Mouse (Mus musculus) adrenal gland, adult 18-20 months (tissue): ENCODE data around the gene Mctp2. TPM values are rescaled to one million over a fixed set of nuclear protein-coding genes. Genes with fewer than 3 reads are reported as not detected.

ENCODE experiments used
- DNase-seq, 2 experiments: peaks; one replicate each; pipeline ENCODE4 v3.0.0; 2021 to 2022; ENCODE audit warnings: low spot score in 2 of 2
- long read RNA-seq, 2 experiments: library from polyadenylated mRNA; stranded (forward); transcript quantifications; one replicate each; pipeline ENCODE4 v2.0.0; 2021
- total RNA-seq, 2 experiments: library from RNA; stranded (reverse); gene quantifications; 1 replicate in 1 of 2; 2 replicates in 1 of 2; pipeline ENCODE4 v1.2.3; 2021

Mctp2 gene
- 1 to 10 TPM; 2.5 to 2.6 TPM for total RNA-seq
- long read RNA-seq, experiment 1, partial matches to known transcripts = 0 of 1 reads
- long read RNA-seq, experiment 1, other reads (novel, unspliced or antisense) = 1 of 1 reads
- long read RNA-seq, experiment 2 = 0 reads

DNA sequence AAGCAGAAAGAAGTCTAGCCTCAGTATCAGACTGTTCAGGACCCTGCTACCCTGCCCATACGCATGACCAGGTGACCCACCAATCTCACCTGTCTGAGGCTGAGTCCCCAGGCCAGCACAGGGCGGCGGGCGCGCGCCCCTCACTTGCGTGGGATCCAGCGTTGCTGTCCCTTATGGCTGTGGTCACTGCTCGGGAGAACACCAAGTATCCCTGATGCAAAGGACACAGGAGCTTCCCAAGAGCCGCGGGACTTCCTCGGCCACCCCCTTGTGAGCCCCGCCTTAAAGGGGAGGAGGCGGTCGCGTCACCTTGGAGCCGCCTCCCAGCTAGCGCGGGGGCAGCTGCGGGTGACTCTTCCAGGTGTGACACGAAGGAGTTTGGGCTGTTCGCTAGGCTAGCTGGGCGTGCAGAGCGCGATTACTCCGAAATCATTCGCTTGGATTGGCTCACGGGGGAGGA, at the start of gene Mctp2:
Gene Mctp2, minus strand, starts transcription at position 227 of the 460 bp plus-strand sequence.
- DNase-seq = peak; percentile 18 to 42

DNA sequence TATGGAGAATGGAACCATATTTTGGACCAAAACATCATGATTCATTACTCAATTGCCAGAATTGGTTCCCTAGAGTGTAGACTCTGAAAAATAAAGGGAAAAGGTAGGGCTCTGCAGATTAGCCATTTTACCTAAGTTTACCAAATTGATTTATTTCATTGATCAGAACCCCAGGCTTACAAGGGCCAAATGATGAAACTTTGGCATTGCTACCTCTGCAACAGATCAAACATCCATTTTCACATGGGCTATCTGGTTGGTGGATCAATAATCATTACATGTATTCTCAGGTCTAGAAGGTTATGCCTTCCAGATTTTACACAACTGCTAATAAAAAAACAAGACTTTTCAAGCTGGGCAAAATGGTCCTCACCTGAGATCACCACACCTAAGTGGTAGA, 39.5 kb upstream of the Mctp2 start:
- DNase-seq = no peak

DNA sequence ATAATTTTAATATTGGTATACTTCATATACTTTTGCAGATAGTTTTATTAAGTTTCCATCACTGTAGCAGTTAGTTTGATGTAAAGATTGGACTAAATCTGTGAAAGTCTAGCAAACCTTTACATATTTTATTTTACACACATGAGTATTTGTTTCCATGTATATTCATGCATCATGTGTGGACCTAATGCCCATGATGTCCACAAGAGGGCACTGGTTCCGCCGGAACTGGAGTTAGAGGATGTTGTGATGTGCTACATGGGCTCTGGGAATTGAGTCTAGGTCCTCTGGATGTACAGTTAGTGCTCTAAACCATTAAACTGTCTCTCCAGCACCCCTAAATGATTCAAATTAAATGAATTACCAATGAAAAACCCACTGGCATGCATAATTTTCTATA, 37.3 kb upstream of the Mctp2 start:
- no peak for DNase-seq

DNA sequence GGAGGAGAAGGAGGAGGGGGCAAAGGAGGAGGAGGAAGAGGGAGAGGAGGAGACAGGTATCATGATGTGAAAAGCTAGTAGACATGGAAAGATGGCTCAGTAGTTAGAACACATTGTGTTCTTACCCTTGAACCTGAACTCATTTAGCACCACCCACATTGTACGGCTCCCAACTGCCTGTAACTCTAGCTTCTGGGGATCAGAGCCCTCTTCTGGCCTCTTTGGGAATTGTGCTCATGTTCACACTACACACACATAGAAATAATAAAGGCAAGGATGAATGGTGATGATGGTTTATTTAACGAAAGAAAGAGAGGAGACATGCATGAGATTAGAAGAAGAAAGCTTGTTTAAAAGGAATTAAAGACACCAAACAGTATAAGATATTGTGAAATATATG, 36.4 kb upstream of the Mctp2 start:
- no peak for DNase-seq

DNA sequence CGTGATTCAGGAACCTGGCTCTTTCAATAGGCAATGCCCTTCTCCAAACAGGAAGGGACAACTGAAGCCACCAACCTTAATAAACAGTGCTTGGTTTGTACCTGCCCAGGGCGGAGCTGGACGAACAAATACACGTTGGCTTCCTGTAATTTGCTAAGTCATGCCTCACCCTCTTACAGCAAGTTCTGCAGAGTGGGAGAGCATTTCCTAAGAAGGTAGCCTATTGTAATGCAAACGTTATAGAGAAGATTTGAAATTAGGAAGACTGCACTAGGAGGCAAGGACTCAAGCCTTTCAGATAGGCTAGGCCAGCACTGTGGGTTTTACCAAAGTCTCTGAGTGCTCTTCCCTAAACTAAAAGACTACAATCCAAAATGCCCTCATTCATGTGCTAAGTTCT, 19.6 kb upstream of the Mctp2 start:
- no peak for DNase-seq

DNA sequence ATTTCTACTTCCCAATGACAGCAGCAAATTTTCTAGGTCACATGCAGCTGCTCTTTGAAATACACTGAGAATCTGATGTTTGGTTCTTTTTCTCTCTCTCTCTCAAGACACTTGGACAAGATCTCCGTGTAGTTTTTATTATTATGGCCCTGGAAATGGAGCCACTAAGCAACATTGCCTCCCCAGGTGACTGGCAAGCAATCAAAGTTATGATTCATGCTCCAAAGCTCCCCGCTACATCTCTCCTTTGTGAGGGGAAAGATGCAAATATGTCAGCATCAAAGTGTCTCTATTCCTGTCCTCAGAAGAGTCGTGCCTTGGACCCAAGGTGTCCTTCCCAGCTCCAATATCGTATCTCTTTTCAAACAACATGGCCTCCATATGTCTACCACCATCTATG, 14.5 kb upstream of the Mctp2 start:
- no peak for DNase-seq

DNA sequence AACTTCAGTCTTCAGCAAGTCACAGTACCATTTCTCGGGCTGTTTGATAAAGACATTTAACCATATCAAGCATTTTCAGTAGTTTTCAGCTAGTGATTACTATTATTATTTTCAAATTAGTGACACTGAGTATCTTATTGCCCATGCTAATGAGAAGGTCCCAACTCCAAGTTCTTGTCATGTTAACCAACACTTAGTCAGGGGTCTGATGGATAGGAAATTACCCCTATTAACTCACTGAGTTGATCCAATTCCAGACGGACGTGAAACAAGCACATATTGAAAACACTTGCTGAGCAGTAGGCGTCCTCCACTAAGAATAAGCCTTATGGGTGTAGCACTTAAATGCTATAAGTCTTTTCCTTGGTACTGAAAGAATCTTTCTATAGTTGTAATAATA, 14.0 kb upstream of the Mctp2 start:
- DNase-seq = no peak

DNA sequence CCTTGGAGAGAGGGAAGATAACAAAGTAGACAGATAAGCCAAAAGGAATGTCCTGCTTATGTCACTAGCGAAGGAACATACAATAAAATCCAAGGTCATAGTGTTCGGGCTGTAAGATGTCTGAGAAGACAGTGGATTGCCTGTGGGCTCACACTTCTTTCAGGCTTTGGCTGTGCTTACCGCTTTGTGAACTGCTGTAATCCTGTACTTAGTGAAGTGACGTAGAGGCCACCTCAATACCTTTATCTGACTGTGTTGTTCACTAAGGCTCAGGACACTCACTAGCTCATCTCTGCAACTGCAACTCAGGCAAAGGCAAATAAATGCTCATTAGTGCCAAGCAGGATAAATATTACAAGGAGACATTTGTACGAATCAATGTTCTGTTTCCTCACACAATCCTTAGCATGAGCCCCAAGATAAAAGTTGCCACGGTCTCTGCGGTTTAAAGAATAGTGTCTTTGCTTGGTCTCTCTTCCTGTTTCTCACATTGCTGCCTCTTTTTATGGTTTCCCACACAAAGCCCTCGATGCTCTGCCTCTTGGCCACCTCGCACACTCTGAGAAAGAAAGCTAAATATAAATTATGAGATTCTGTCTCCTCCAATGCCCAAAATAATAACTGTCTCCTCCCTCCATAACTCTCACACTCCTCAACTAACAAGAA, 8.1 kb upstream of the Mctp2 start:
- DNase-seq = no peak

DNA sequence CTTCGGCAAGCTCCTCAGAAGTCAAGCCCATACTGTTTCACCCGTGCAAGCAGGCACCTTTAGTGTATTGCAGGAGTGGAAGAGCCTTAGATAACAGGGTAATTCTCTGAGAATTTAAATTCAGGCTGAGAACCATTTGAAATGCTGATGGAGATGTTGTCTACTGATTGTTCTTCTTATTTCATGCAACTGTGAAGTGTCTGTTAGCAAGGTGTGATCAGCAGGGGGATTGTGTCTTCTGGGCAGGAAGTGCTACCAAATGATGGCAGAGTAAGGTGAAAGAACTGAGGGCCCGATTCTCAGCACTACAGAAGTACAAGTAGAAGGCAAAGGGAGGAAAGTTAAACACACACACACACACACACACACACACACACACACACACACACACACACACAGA, 7.5 kb upstream of the Mctp2 start:
- DNase-seq = no peak

DNA sequence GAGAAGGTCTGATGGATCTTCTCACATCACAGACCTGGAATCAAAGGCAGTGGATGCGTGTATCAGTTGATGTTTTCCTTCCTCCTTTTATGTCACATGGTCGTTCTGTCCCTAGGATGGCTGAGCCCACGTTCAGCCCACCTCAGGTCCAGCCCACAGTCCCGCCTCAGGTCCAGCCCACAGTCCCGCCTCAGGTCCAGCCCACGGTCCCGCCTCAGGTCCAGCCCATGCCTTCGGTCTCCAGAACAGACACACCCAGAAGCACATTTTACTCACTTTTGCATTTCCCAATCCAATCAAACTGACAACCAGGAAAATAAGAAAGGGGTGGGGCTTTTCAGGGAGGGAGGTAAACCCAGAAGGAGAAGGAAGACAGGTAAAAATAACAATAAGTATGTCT, 5.2 kb upstream of the Mctp2 start:
- no peak for DNase-seq

DNA sequence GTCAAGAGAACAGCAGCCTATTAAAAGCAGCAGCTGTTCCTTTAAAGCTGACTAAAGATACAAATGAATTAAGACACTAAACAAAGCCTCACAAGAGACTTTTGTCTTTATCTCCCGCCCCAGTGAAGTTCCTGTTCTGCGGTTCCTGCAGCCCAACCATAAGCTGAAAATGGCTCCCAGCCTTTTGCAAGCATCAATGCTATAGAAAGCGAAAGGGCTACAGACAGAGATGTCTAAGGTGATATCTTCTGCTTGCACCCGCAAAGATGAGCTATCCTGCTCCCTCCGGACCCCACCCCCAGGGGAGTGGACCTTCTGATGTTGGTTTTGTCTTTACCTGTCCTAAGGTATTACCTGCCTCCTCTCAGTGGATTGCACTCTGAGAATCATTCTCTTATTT, 1.7 kb upstream of the Mctp2 start:
- no peak for DNase-seq

DNA sequence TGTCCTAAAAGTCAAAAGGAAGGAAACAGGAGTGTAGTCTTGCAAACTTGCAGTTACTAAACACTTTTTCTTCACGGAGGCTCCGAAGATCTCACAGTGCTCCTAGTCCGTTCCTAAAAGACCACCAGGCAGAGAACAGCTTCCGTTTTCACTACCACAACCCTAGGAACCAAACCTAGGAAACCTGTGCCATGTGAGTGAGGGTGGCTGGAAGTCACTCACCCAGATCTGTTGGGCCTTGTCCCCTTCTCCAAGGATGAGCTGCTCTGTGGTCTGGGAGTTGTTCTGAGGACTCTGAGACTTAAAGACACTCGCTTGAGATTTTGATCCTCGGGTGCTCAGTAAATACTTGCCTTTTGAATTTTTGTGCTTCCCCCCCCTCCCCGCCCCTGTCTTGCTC, 439 bp upstream of the Mctp2 start:
- no peak for DNase-seq

DNA sequence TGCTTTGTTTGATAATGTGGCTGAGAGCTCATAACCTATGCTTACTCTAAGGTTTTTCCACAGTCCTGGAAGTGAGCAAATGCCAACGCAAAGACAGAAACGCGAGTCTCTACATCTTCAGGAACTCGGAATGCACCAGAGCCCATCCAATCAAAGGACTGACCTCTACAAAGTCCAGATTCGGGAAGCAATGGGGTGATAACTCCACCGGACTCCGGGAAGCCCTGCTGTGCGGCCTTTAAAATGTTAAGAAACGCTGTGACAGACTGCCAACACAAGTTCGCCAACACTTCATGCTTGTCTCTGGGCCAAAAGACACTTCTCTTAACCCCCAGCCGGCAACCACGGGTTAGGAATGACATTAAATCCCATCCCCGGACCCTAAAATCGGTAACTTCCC, 437 bp downstream of the Mctp2 start:
- no peak for DNase-seq

DNA sequence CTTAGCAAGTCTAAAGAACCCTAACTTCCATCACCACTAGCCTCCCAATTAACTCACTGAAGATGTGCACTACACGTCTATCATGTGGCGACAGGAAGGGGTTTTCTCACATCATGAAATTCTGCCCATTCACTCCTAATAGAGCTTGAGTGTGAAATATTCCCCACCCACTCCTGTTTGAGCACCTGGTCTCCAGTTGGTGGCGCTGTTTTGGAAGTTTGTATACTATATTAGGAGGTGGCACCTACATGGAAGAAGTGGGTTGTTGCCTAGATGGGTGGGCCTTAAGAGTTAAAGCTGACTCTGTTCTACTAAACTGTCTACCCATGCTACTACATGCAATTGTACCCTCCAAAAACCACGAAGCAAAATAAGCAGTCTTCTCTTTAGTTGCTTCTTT, 4.7 kb downstream of the Mctp2 start:
- DNase-seq = no peak

DNA sequence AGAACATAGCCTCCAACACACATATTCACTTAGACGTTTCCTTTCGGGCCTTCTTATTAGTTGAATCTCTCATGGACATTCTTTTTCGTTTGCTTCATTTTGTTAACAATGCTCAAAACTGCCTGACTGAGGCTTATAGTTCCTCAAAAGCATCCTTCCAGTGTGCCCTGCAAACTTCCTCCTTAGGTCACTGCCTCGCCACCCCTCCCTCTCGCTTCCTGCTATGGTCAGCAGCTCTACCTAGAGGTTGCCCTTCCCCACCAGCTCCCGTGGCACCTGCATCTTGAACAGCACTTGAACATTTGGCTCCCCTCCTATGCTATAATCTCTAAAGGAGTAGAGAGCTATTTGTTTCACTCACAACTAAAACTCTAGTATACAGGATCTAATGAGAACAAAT, 6.7 kb downstream of the Mctp2 start:
- DNase-seq = no peak

DNA sequence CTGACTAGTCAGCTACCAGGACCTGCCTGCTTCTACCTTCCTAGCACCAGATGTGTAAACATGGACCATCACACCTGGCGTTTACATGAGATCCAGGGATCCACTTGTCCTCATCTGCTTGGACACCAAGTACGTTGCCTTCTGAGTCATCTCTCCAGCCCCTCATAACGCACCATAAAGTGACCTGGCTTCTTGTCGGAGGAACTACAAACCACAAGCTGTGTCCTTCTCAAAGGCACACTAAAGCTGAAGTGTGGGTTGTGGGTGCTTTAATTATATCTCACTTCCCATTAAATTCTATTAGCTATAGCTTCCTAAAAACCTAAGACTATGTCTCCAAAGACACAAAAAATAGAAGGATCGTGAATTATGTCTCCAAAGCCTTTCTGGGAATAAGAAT, 9.4 kb downstream of the Mctp2 start:
- no peak for DNase-seq

DNA sequence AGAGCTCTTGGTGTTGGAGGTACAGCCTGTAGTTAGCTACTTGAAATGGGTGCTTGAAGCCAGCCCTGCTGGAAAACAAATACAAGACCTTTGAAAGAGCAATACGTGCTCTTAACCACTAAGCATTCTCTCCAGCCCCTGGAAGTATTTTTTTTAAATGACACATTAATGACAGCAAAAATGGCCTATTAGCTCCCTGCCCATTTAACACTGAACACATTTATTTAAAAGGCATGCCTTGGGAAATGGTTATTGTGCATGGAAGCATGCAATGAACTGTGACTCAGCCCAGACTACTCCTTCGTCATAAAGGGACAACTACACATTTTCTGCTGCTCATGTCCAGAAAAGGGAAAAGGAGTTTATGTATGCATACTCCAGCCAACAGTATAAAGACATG, 10.2 kb downstream of the Mctp2 start:
- no peak for DNase-seq

DNA sequence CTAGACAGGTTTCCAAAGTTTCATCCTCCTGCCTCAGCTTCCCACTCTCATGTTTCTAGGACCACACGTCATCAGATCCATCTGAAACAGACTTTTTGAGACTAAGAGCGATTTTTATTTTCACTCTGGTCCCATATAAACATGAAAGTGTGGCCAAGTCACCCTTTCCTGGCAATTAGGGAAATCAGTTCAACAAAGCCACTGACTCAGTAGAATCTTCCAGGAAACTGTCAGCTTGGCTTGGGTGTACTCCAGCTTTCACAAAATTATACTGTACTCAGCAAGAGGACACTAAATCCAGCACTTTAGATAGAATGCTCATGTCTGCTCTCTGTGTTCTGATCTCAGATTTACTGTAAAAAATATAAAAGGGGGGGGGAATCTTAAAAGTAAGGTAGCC, 11.5 kb downstream of the Mctp2 start:
- DNase-seq = no peak

DNA sequence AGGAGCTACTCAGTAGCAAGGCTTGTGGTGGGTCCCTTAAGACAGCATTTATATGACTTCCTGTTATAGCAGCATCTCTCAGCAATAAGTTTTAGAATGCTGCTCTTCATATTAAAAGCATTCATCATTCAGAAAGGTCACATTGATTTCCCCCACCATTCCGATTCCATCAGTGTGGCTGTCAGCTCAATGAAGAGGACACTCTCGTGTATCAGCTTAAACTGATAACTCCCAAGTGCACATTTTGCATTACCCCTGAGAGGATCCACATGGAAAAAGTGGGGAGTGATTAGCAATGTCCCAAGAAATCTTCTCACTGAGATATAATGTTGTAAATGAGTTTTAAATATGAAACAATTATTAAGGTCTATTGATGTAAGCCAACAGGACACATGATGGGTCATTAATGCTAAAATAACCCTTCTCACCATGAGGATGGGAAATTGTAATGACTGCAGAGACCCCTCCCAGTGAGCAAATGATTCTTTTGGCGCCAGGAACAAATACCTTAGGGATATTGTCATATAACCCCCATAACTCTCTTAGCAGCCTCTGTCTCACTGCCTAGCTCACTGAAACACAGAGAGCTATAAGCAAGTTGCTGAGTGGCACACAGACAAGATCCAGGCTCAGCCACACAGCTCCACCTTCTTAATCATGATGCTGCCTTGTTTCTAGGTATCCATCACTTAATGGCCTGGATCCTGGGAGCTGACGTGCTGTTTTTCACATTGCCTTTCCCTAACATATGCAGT, 12.4 kb downstream of the Mctp2 start:
- no peak for DNase-seq

DNA sequence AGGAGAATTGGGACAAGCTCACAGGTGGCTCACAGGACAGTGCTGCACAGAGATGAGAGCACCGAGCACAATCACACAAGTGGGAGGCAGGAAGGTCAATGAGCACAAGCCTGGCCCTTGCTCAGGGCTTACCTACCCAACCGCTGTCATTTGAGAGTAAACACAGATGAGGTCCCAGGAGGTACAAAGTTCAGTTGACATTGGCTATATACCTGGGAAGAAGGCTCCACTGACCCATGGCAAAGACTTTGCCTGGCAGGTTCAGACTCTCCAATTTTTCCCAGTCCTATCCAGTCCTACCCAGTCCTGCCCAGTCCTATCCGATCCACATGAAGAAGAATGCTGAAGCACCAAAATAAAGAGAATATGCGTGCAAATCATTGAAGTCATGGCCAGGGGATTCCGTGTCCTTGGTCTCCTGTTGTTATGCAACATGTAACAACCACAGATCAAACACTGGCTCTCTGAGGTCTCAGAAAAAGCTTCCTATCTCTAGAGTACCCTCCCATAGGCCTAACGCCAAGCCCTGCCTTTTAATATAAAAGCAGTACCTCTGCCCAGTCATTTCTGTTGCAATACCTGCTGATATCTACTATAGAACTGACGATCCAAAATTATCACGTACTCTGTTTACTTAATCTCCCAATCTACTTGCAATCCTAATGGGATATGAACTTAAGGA, 14.0 kb downstream of the Mctp2 start:
- DNase-seq = no peak

DNA sequence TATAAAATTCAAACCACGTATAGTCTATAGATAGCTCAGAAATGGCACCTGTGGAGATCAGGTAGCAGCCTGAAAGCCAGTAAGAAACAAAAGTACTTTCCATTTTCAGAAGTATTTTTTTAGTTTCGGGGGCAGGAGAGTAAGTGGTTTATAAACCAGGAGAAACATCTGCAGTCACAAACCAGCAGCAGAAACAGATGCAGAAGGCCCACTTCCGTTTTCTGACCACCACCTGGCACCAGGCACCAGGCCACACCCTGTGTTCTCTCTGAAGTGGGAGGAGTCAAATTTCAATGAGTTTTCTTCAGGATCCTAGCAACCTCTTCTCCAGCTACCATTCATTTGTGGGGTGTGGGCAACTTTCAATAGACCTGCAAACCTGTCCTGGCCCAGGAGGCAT, 25.7 kb downstream of the Mctp2 start:
- DNase-seq = no peak

DNA sequence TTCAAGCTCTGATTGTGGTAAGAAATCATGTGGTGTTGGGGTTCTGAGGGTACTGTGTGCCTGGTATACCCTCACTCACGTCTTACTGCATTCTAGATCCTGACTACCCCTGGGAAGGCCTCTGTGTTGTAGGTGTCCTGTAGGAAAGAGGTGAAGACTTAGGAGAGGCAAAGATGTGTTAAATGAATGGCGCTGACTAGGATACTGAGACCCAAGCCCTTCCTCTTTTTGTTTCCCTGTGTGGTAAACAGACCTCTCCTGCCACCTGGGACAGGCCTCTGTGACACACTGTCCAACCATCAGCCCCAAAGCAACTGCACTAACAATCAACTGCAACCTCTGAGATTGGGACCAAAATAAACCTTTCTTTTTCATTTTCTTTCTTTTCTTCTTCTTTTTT, 28.0 kb downstream of the Mctp2 start:
- no peak for DNase-seq
